Mouse (Mus musculus): ENCODE measurements around the gene Rhox13. TPM values are rescaled to one million over a fixed set of nuclear protein-coding genes. Genes with fewer than 3 reads are reported as not detected.

The Rhox13 gene
- total and polyA plus RNA-seq, 3 experiments = not detected

DNA sequence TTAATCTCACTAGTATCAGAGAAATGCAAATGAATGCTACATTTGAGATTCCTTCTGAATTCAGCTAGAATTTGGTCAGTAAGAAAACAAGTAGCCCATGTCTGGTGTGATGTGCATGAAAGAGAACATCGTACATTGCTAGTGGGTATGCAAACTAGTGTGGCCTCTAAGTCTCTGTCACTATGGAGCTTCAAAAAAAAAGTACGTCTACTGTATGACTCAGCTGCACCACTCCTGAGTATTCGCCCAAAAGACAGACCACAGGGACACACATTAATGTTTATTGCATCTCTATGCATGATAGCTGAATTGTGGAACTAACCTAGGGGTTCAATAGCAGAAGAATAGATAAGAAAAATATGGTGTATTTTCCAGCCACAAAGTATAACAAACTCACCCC is 44.3 kb downstream of the Rhox13 start:
- Histone ChIP-seq H3K9ac (ENCODE audit: low read depth, low read length) (no peak overlapping the region), H3K4me1 (ENCODE audit: control insufficient read depth, insufficient read depth, low read length) (no peaks in the 10 kb centered on the region), H3K27me3 (ENCODE audit: control insufficient read depth, insufficient read depth, low read length) (no peaks in the 10 kb centered on the region), H3K36me3 (ENCODE audit: control insufficient read depth, insufficient read depth, low read length) (no peaks in the 10 kb centered on the region), H3K27ac (no peak overlapping the region), H3K4me3 (no peak overlapping the region), H3K79me2 (replicated peaks; ENCODE audit: control insufficient read depth, insufficient read depth, low read length) (no peaks in the 10 kb centered on the region)
- intact Hi-C loops (cut with DNase I) = no loop called here
- TF ChIP-seq CTCF (IDR thresholded peaks at IDR 0.05) (no peak), EP300 (IDR thresholded peaks at IDR 0.05; ENCODE audit: insufficient read depth, low read depth, low read length) (no peak), POLR2A (IDR thresholded peaks at IDR 0.05; ENCODE audit: insufficient read depth, low read depth, low read length) (no peak)
- no peak for DNase-seq
- 72% methylated on average over 3 of the region's 3 CpGs for WGBS

GRCm38 (mm10) chrX:38166064-38166463 is 45.0 kb downstream of the Rhox13 start:
- H3K36me3 ChIP-seq (ENCODE audit: control insufficient read depth, insufficient read depth, low read length) = no peaks in the 10 kb centered on the region
- no peak overlapping the region for H3K4me3 ChIP-seq
- no peak overlapping the region for H3K9ac ChIP-seq (ENCODE audit: low read depth, low read length)
- H3K27me3 ChIP-seq (ENCODE audit: control insufficient read depth, insufficient read depth, low read length) = no peaks in the 10 kb centered on the region
- no peaks in the 10 kb centered on the region for H3K4me1 ChIP-seq (ENCODE audit: control insufficient read depth, insufficient read depth, low read length)
- no peak overlapping the region for H3K27ac ChIP-seq
- DNase-seq = no peak
- intact Hi-C loops (cut with DNase I) = no loop called here
- no peaks in the 10 kb centered on the region for H3K79me2 ChIP-seq (replicated peaks; ENCODE audit: control insufficient read depth, insufficient read depth, low read length)
- TF ChIP-seq CTCF (IDR thresholded peaks at IDR 0.05) (no peak), POLR2A (IDR thresholded peaks at IDR 0.05; ENCODE audit: insufficient read depth, low read depth, low read length) (no peak), EP300 (IDR thresholded peaks at IDR 0.05; ENCODE audit: insufficient read depth, low read depth, low read length) (no peak)
- 67% methylated on average over 9 of the region's 9 CpGs for WGBS

DNA sequence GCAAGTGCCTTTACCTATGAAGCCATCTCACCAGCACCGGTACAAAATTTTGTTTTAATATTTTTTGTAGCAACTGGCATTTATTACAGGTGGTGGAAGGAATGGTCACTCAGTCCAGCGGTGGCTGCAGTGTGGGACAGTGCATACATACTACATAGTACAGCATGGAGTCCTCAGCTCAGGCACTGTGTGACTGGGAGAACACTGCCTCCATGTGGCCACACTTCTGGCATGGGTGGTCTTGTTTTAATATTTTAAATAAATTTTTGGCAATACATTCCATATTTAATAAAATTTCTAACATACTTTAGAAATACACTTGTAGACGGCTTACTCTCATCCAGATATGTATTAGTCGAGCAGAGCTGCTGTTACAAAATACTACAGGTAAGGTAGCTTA is 45.6 kb downstream of the Rhox13 start:
- WGBS = 75% methylated on average over 4 of the region's 4 CpGs
- Histone ChIP-seq H3K79me2 (replicated peaks; ENCODE audit: control insufficient read depth, insufficient read depth, low read length) (no peaks in the 10 kb centered on the region), H3K9ac (ENCODE audit: low read depth, low read length) (no peak overlapping the region), H3K4me3 (no peak overlapping the region), H3K4me1 (ENCODE audit: control insufficient read depth, insufficient read depth, low read length) (no peaks in the 10 kb centered on the region), H3K36me3 (ENCODE audit: control insufficient read depth, insufficient read depth, low read length) (no peaks in the 10 kb centered on the region), H3K27ac (no peak overlapping the region), H3K27me3 (ENCODE audit: control insufficient read depth, insufficient read depth, low read length) (no peaks in the 10 kb centered on the region)
- intact Hi-C loops (cut with DNase I) = no loop called here
- DNase-seq = no peak
- TF ChIP-seq CTCF (IDR thresholded peaks at IDR 0.05) (no peak), POLR2A (IDR thresholded peaks at IDR 0.05; ENCODE audit: insufficient read depth, low read depth, low read length) (no peak), EP300 (IDR thresholded peaks at IDR 0.05; ENCODE audit: insufficient read depth, low read depth, low read length) (no peak)

Other genes starting within 250 kb of the Rhox13 start
- gene Rhox8, start 242.3 kb upstream of the Rhox13 start, total RNA-seq (2021) = not detected
- not detected in 2 replicates for gene Rhox8, start 242.3 kb upstream of the Rhox13 start, polyA plus RNA-seq (2012; rRNA removed)
- gene Rhox7b, start 224.0 kb upstream of the Rhox13 start, total RNA-seq (2021) = not detected
- not detected in 2 replicates for gene Rhox7b, start 224.0 kb upstream of the Rhox13 start, polyA plus RNA-seq (2012; rRNA removed)
- gene Rhox9, start 219.4 kb upstream of the Rhox13 start, total RNA-seq (2021) = not detected
- not detected in 2 replicates for gene Rhox9, start 219.4 kb upstream of the Rhox13 start, polyA plus RNA-seq (2012; rRNA removed)
- gene Btg1-ps1, start 102.4 kb upstream of the Rhox13 start, total RNA-seq (2021) = not detected
- not detected in 2 replicates for gene Btg1-ps1, start 102.4 kb upstream of the Rhox13 start, polyA plus RNA-seq (2012; rRNA removed)
- gene Btg1-ps2, start 78.1 kb upstream of the Rhox13 start, total RNA-seq (2021) = not detected
- not detected in 2 replicates for gene Btg1-ps2, start 78.1 kb upstream of the Rhox13 start, polyA plus RNA-seq (2012; rRNA removed)
- gene Rhox10, start 54.7 kb upstream of the Rhox13 start, total RNA-seq (2021) = not detected
- not detected in 2 replicates for gene Rhox10, start 54.7 kb upstream of the Rhox13 start, polyA plus RNA-seq (2012; rRNA removed)
- not detected for gene Rhox11, start 36.1 kb upstream of the Rhox13 start, total RNA-seq (2021)
- not detected in 2 replicates for gene Rhox11, start 36.1 kb upstream of the Rhox13 start, polyA plus RNA-seq (2012; rRNA removed)
- gene Rhox12, start 10.3 kb upstream of the Rhox13 start, total RNA-seq (2021) = not detected
- gene Rhox12, start 10.3 kb upstream of the Rhox13 start, polyA plus RNA-seq (2012; rRNA removed) = not detected in 2 replicates
- 1 to 10 TPM; 9.5 to 9.9 TPM for gene Zbtb33, start 68.6 kb downstream of the Rhox13 start, total RNA-seq (2021)
- 2.6 and 5.0 TPM in 2 replicates for gene Zbtb33, start 68.6 kb downstream of the Rhox13 start, polyA plus RNA-seq (2012; rRNA removed)
- 1 to 10 TPM in 1 of 2 experiments, under 1 TPM in 1; 0.81 to 1.6 TPM for gene Tmem255a, start 131.2 kb downstream of the Rhox13 start, total RNA-seq (2021)
- gene Tmem255a, start 131.2 kb downstream of the Rhox13 start, polyA plus RNA-seq (2012; rRNA removed) = 1.00 and 1.6 TPM in 2 replicates
- not detected for gene Atp1b4, start 195.0 kb downstream of the Rhox13 start, total RNA-seq (2021)
- not detected in 2 replicates for gene Atp1b4, start 195.0 kb downstream of the Rhox13 start, polyA plus RNA-seq (2012; rRNA removed)